Mouse (Mus musculus) kidney, postnatal 25 days (tissue): Measurements from ENCODE around the gene Pigo.
"Not testable (repeated sequence)": the region's sequence is repeated elsewhere in the genome, so short reads cannot be mapped to it uniquely, and the experiment has no call there.

Source experiments
- DNase-seq, 2 experiments: peaks; one replicate each; pipeline ENCODE4 v3.0.0; 2021; ENCODE audit warnings: mixed read lengths in 2 of 2

Gene Pigo

GRCm38 (mm10) chr4:43000141-43000986 lies 25.3 kb downstream of the Pigo start, which contains the start of gene Vcp:
Gene Vcp, minus strand, starts transcription at chr4:43000507.
- peak; percentile 99 to 100 for DNase-seq

- peak; percentile 82 to 92 for DNase-seq
Observed at GRCm38 (mm10) chr4:42999451-43000140, 26.0 kb downstream of the Pigo start.

GRCm38 (mm10) chr4:42998022-42998421 lies 27.6 kb downstream of the Pigo start:
- no peak for DNase-seq

GRCm38 (mm10) chr4:42988296-42988695 lies 37.3 kb downstream of the Pigo start:
- peak in 1 of 2 experiments; percentile 18 for DNase-seq

- DNase-seq, result not testable (repeated sequence)
Observed at GRCm38 (mm10) chr4:42980467-42980866, 45.2 kb downstream of the Pigo start.

- no peak for DNase-seq
Observed at GRCm38 (mm10) chr4:42978062-42978461, 47.6 kb downstream of the Pigo start.

- DNase-seq, result no peak
Observed at GRCm38 (mm10) chr4:42973868-42974267, 51.8 kb downstream of the Pigo start.

- no peak for DNase-seq
Observed at GRCm38 (mm10) chr4:42972952-42973351, 52.7 kb downstream of the Pigo start.

GRCm38 (mm10) chr4:42969304-42969703 lies 56.3 kb downstream of the Pigo start, which contains the start of gene 1700022I11Rik:
Gene 1700022I11Rik, plus strand, starts transcription at chr4:42969604.
- DNase-seq, result no peak
